Mouse (Mus musculus) limb, embryonic 12.5 days (tissue): Measurements from ENCODE around the gene Cd163l1. TPM values are rescaled to one million over a fixed set of nuclear protein-coding genes. Genes with fewer than 3 reads are reported as not detected.

Experiments
- ATAC-seq: fragments of 200-750 bp; cut with Nextera tagmentation; 2 replicates; pipeline ENCODE4 v1.8.0; 2017; ENCODE audit warnings: low read depth, moderate TSS enrichment; ENCODE audit not compliant: insufficient number of reproducible peaks, insufficient read depth, low FRiP score, low TSS enrichment
- H3K27ac ChIP-seq: fragments of 300-500 bp; sonication (generic); 2 replicates; pipeline ENCODE4 v1.5.1; 2016; ENCODE audit warnings: mild to moderate bottlenecking, moderate library complexity
- H3K27me3 ChIP-seq: fragments of 300-500 bp; sonication (generic); 2 replicates; pipeline ENCODE4 v1.6.1; 2016; ENCODE audit warnings: mild to moderate bottlenecking, moderate library complexity
- H3K36me3 ChIP-seq: fragments of 300-500 bp; sonication (generic); 2 replicates; pipeline ENCODE4 v1.6.1; 2016; ENCODE audit warnings: mild to moderate bottlenecking, moderate library complexity
- H3K4me1 ChIP-seq: fragments of 300-500 bp; sonication (generic); replicated peaks from 2 replicates; pipeline ENCODE4 v1.6.1; 2016
- H3K4me2 ChIP-seq: fragments of 300-500 bp; sonication (generic); 2 replicates; pipeline ENCODE4 v1.6.1; 2016; ENCODE audit warnings: mild to moderate bottlenecking, moderate library complexity
- H3K4me3 ChIP-seq: fragments of 300-500 bp; sonication (generic); replicated peaks from 2 replicates; pipeline ENCODE4 v1.5.1; 2016; ENCODE audit warnings: mild to moderate bottlenecking
- H3K9ac ChIP-seq: fragments of 300-500 bp; sonication (generic); replicated peaks from 2 replicates; pipeline ENCODE4 v1.6.1; 2016; ENCODE audit warnings: mild to moderate bottlenecking, moderate library complexity
- H3K9me3 ChIP-seq: fragments of 300-500 bp; sonication (generic); 2 replicates; pipeline ENCODE4 v1.6.1; 2016; ENCODE audit warnings: mild to moderate bottlenecking, moderate library complexity
- WGBS: fragments of 180-500 bp; shearing (Covaris S2); methylation state at CpG from one replicate; pipeline ENCODE4 v1.1.7; 2016; 5-methylcytosine and 5-hydroxymethylcytosine counted together
- polyA plus RNA-seq: library from polyadenylated mRNA; unstranded; fragments of >200 nt; fragmentation: Nextera tagmentation; extraction: Ambion mirVana; gene quantifications from 2 replicates; pipeline ENCODE4 v1.2.1, GENCODE M21; 2016

The Cd163l1 gene
- polyA plus RNA-seq, 1 experiment from 2014 or later: not detected

- no peak for ATAC-seq
- Histone ChIP-seq H3K4me1 (no peaks in the 10 kb centered on the region), H3K4me2 (no peak overlapping the region), H3K9ac (no peak overlapping the region), H3K27me3 (no peaks in the 10 kb centered on the region), H3K36me3 (no peaks in the 10 kb centered on the region), H3K4me3 (no peak overlapping the region), H3K9me3 (no peaks in the 10 kb centered on the region), H3K27ac (no peak overlapping the region)
- 76% methylated on average over 4 of the region's 4 CpGs for WGBS
Measured at GRCm38 (mm10) chr7:140220375-140220774, 2.3 kb downstream of the Cd163l1 start.

GRCm38 (mm10) chr7:140224209-140224608 is 6.1 kb downstream of the Cd163l1 start:
- Histone ChIP-seq H3K36me3 (no peaks in the 10 kb centered on the region), H3K9me3 (no peaks in the 10 kb centered on the region), H3K4me2 (no peak overlapping the region), H3K27ac (no peak overlapping the region), H3K4me1 (no peaks in the 10 kb centered on the region), H3K9ac (no peak overlapping the region), H3K27me3 (no peaks in the 10 kb centered on the region), H3K4me3 (no peak overlapping the region)
- WGBS: 84% methylated on average over 13 of the region's 13 CpGs
- no peak for ATAC-seq

GRCm38 (mm10) chr7:140228476-140228875 is 10.4 kb downstream of the Cd163l1 start:
- H3K27me3 ChIP-seq: no peaks in the 10 kb centered on the region
- no peak overlapping the region for H3K9ac ChIP-seq
- H3K4me3 ChIP-seq: no peak overlapping the region
- H3K27ac ChIP-seq: no peak overlapping the region
- H3K4me1 ChIP-seq: no peaks in the 10 kb centered on the region
- 83% methylated on average over 13 of the region's 13 CpGs for WGBS
- ATAC-seq: no peak
- no peaks in the 10 kb centered on the region for H3K36me3 ChIP-seq
- H3K9me3 ChIP-seq: no peaks in the 10 kb centered on the region
- H3K4me2 ChIP-seq: no peak overlapping the region

GRCm38 (mm10) chr7:140231026-140231425 is 13.0 kb downstream of the Cd163l1 start:
- no peaks in the 10 kb centered on the region for H3K4me1 ChIP-seq
- H3K4me3 ChIP-seq: no peak overlapping the region
- no peaks in the 10 kb centered on the region for H3K36me3 ChIP-seq
- ATAC-seq: no peak
- H3K9ac ChIP-seq: no peak overlapping the region
- H3K27me3 ChIP-seq: no peaks in the 10 kb centered on the region
- H3K9me3 ChIP-seq: no peaks in the 10 kb centered on the region
- H3K27ac ChIP-seq: no peak overlapping the region
- H3K4me2 ChIP-seq: no peak overlapping the region
- WGBS: 78% methylated on average over 2 of the region's 2 CpGs

- Histone ChIP-seq H3K27ac (no peak overlapping the region), H3K36me3 (no peaks in the 10 kb centered on the region), H3K4me1 (no peaks in the 10 kb centered on the region), H3K27me3 (no peaks in the 10 kb centered on the region), H3K9ac (no peak overlapping the region), H3K4me3 (no peak overlapping the region), H3K9me3 (no peaks in the 10 kb centered on the region), H3K4me2 (no peak overlapping the region)
- WGBS: 86% methylated on average over 3 of the region's 3 CpGs
- no peak for ATAC-seq
Measured at GRCm38 (mm10) chr7:140233696-140234095, 15.6 kb downstream of the Cd163l1 start.

- Histone ChIP-seq H3K27ac (no peak within 1 kb of the TSS), H3K4me3 (no peak within 1 kb of the TSS), H3K4me2 (no peak within 1 kb of the TSS), H3K4me1 (no peaks in the 10 kb centered on the region), H3K9ac (no peak within 1 kb of the TSS), H3K27me3 (no peaks in the 10 kb centered on the region), H3K9me3 (peaks cover under 1% of the 10 kb centered on the region; the same call in 1 of the 2 replicates), H3K36me3 (no peaks in the 10 kb centered on the region)
- ATAC-seq: no peak
- 80% methylated on average over 4 of the region's 4 CpGs for WGBS
Measured at GRCm38 (mm10) chr7:140247216-140247615, 29.1 kb downstream of the Cd163l1 start, which contains the start of gene 5830411N06Rik. Gene 5830411N06Rik (plus strand): TSS chr7:140247284.

- no peak overlapping the region for H3K9ac ChIP-seq
- no peaks in the 10 kb centered on the region for H3K27me3 ChIP-seq
- no peak overlapping the region for H3K27ac ChIP-seq
- no peaks in the 10 kb centered on the region for H3K4me1 ChIP-seq
- WGBS: 83% methylated on average over 7 of the region's 7 CpGs
- no peaks in the 10 kb centered on the region for H3K36me3 ChIP-seq
- H3K4me3 ChIP-seq: no peak overlapping the region
- no peak for ATAC-seq
- H3K4me2 ChIP-seq: no peak overlapping the region
- no peaks in the 10 kb centered on the region for H3K9me3 ChIP-seq
Measured at GRCm38 (mm10) chr7:140253780-140254299, 35.8 kb downstream of the Cd163l1 start.

Other genes starting within 250 kb of the Cd163l1 start
- 0.31 and 0.51 TPM in 2 replicates for gene 6430531B16Rik, start 239.5 kb upstream of the Cd163l1 start, polyA plus RNA-seq
- gene Adam8, start 225.7 kb upstream of the Cd163l1 start, polyA plus RNA-seq: 2.1 and 2.7 TPM in 2 replicates
- 41.4 and 43.0 TPM in 2 replicates for gene Zfp511, start 181.9 kb upstream of the Cd163l1 start, polyA plus RNA-seq
- gene Tubgcp2, start 181.6 kb upstream of the Cd163l1 start, polyA plus RNA-seq: 82.3 and 82.8 TPM in 2 replicates
- 0.10 TPM in 1 of 2 replicates, not detected in the other for gene Msx3, start 169.2 kb upstream of the Cd163l1 start, polyA plus RNA-seq
- gene Caly, start 135.7 kb upstream of the Cd163l1 start, polyA plus RNA-seq: 1.8 and 2.5 TPM in 2 replicates
- not detected in 2 replicates for gene Prap1, start 124.9 kb upstream of the Cd163l1 start, polyA plus RNA-seq
- gene Fuom, start 115.8 kb upstream of the Cd163l1 start, polyA plus RNA-seq: 21.3 and 21.8 TPM in 2 replicates
- 15.5 and 20.4 TPM in 2 replicates for gene Paox, start 102.5 kb upstream of the Cd163l1 start, polyA plus RNA-seq
- gene Echs1, start 101.8 kb upstream of the Cd163l1 start, polyA plus RNA-seq: 166 and 175 TPM in 2 replicates
- 20.2 and 22.6 TPM in 2 replicates for gene Mtg1, start 80.7 kb upstream of the Cd163l1 start, polyA plus RNA-seq
- gene Sprn, start 63.4 kb upstream of the Cd163l1 start, polyA plus RNA-seq: 0.10 and 0.14 TPM in 2 replicates
- not detected in 2 replicates for gene Olfr522, start 53.5 kb upstream of the Cd163l1 start, polyA plus RNA-seq
- gene Olfr523, start 45.0 kb upstream of the Cd163l1 start, polyA plus RNA-seq: not detected in 2 replicates
- not detected in 2 replicates for gene Olfr524, start 12.3 kb upstream of the Cd163l1 start, polyA plus RNA-seq
- gene 5830411N06Rik, start 29.0 kb downstream of the Cd163l1 start, polyA plus RNA-seq: not detected in 2 replicates
- gene Olfr525, start 102.6 kb downstream of the Cd163l1 start, polyA plus RNA-seq: not detected in 2 replicates
- gene Olfr527, start 115.8 kb downstream of the Cd163l1 start, polyA plus RNA-seq: not detected in 2 replicates
- not detected in 2 replicates for gene Olfr60, start 143.4 kb downstream of the Cd163l1 start, polyA plus RNA-seq
- gene Olfr530, start 158.1 kb downstream of the Cd163l1 start, polyA plus RNA-seq: not detected in 2 replicates
- gene Olfr531, start 184.7 kb downstream of the Cd163l1 start, polyA plus RNA-seq: not detected in 2 replicates
- gene Olfr532, start 203.4 kb downstream of the Cd163l1 start, polyA plus RNA-seq: not detected in 2 replicates
- gene Olfr533, start 245.1 kb downstream of the Cd163l1 start, polyA plus RNA-seq: not detected in 2 replicates